Mouse (Mus musculus): Measurements from ENCODE around the gene Stx7.

Stx7 gene

GRCm38 (mm10) chr10:24168854-24169253 is 19.8 kb downstream of the Stx7 start:
- DNase-seq, result peak; percentile 26

GRCm38 (mm10) chr10:24171906-24172459 is 22.9 kb downstream of the Stx7 start:
- no peak for DNase-seq

DNA sequence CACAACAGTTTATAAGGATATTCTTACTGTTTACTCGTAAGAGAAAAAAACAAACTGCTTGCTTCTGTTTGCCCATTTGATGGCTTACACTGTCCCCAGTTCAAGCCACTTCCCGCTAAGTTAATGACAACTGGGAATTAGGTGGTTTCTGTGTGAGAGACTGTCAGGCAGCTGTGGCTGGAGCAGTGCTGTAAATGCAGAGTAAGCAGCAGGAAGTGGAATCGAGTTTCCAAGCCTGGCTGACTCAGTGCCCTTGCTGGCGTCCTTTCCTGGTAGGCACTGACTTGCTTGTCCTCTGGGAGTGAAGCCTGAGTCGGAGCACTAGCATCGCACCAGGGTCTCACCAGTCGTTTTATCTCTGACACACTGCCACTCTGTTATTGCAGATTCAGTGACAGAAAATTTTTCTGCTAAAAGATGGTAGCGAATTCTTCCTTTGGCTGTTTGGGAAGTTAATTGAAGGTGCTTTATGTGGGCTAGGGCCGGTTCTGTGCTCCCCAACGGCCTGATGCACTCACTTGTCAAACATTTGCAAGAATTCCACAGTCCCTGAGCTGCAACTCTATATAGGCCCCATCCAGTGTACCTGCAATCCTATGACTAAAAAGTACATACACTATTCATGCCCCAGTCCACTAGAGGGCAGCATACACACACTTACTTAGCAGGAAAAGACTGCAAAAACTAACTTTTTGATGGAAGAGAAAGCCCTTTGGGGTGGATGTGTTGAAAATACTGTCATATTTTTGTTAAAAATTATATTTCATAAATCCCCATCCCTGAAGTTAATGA is 24.3 kb downstream of the Stx7 start:
- peak; percentile 60 for DNase-seq

GRCm38 (mm10) chr10:24190392-24190791 is 41.3 kb downstream of the Stx7 start:
- DNase-seq, result no peak

DNA sequence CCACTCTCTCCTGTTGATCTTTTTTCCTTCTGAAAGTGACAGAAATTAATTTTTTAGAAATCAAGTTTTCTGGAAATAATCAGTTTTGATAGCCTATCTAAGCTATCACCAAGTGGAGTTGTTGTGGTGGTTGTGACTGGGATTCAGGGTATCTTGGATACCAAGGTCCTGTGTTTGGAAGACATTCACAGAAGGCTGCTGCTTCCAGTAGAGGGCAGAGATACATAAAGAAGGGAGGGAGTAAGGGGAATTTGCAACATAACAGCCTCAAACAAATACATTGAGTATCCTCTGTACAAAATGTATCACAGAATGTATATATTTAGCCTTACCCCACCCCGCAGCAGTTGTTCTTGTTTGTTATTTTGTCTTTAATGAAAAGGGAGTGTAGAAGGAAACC is 42.9 kb downstream of the Stx7 start:
- no peak for DNase-seq

DNA sequence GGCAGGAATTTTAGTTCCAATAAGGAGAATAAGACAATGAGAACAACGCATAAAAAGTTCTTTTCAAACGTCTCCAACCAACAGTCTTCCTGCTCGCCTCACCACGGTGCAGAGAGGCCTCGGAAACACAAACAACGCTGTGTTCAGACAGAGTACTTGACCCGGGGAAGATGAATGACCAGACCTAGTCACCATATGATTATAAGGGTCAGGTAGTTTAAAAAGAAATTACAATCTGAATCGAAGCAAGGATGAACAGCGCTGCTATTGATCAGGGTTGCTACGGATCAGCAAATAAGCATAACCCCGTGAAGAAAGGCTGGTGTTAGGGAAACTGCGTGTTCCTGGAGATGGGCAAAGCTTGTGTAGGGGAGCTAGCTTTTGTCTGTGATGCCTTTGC is 50.2 kb downstream of the Stx7 start:
- no peak for DNase-seq

- DNase-seq, result no peak
Observed at GRCm38 (mm10) chr10:24200099-24200498, 51.0 kb downstream of the Stx7 start.

DNA sequence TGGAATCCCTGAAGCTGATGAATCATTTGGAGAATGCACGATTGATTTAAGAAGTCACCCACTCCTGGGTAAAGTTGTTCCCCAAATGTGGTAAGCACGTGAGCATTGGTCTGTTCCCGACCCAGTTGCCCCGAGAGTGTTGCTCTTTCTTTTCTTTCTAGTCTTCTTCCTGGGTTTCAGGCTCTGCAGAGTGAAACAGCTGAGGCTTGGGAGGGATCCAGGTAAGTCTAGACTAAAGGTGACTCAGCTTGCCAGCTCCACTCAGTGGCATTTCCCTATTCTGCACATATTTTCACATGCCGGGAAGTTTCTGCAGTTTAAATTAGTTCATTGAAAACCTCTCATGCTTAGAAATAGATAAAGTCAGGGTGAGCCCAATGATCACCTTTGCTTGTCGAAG is 61.0 kb downstream of the Stx7 start:
- no peak for DNase-seq

DNA sequence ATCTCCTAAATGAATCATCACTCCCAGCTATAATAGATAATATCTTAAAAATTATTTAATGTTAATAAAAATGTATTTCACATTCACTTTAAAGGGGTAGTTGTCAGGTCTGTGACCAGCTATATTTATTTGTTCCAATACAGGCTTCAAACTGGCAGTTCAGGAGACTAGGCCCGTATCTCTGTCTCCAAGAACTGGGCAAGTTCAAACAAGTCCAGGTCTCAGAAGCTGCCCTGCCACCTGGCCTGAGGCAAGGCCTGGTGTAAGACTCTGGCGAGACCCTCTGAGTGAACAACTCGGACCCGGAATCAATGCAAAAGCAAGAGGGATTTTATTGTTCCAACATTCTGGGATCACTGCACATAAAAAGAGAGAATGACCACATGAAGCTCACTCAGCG is 64.2 kb downstream of the Stx7 start:
- DNase-seq, result no peak

DNA sequence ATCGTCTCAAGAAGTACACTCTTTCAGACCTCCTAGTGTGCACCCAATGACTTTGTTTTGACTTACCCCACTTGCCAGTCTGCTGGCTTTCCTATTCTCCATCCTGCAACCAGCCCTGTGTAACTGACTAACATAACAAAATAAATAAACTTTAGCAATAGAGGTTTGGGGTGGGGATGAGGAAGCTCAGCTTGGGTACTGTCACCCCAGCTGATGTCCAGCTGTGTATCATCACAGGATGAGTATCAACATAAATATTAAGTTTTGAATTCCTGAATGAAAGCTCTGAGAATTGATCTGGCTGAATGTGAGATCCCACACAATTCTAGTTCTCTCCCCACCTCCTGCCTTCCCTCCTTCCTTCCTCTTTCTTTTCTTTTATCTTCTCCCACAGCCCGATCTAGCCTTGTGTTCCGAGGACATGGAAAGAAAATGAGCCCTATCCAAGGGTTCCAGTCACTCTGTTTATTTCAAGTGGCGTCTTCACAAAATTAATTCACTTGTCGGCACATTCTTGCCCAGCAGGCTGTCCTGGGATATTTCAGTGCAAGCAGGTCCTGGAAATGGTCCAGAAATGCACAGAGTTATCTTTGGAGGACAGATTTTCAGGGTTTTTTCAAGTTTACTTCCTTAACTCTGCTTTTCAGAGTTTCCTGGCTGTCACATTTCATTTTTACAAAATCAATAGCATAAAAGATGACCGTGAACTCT is 68.6 kb downstream of the Stx7 start:
- DNase-seq, result no peak

GRCm38 (mm10) chr10:24220931-24221330 is 71.8 kb downstream of the Stx7 start:
- DNase-seq, result no peak

- DNase-seq, result no peak
Observed at GRCm38 (mm10) chr10:24222911-24223310, 73.8 kb downstream of the Stx7 start.

DNA sequence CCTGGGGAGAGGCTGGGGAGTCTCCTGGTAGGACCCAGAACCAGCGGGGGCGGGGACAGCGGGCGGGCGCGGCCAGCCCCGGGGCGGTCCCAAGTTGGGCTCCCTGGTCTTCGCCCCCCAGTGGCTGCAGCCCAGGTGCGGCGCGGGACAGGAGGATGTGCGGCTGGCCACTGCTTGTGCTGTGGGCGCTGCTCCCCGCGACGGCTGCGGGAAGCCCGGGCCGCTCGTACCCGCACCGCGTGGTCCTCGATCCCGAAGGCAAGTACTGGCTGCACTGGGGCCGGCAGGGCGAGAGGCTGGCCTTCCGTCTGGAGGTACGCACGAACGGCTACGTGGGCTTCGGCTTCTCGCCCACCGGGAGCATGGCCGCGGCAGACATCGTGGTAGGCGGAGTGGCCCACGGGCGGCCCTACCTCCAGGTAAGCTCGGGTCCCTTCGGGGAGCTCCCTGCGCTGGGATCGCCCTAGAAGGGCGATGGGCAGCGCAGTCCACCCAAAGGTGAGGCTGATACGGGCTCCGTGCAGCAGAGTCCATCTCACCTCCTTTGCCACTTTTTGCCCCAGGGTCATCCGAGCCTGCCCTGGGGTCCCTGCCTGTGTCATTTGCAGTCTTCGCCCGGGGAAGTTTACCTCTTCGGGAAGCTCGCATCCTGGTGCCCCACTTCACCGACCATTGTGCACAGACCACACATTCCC is 74.5 kb downstream of the Stx7 start, which contains the start of gene Moxd1:
TSS of gene Moxd1 (plus strand) at position 69 of the 695 bp plus-strand sequence.
- DNase-seq, result peak; percentile 19

DNA sequence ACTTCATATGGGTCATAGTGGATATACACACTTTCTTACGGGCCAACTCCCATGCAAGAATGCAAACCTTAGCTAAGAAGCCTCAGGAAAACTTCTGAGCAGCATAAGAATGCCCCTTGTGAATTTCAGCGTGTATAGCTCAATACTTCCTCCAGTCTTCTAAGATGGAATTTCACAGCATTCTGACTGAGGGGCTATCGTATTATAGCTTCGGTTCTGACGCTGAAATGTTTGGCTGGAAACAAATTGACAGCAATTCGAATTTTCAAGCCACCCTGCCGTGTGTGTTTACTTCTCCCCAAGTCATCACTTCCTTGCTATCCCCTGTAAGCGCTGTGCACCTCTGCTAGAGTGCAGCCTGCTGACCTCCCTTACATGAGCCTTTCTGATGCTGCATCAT is 75.5 kb downstream of the Stx7 start:
- no peak for DNase-seq

GRCm38 (mm10) chr10:24228318-24229183 is 79.4 kb downstream of the Stx7 start:
- DNase-seq, result no peak

- DNase-seq, result no peak
Observed at GRCm38 (mm10) chr10:24232281-24232680, 83.2 kb downstream of the Stx7 start.

DNA sequence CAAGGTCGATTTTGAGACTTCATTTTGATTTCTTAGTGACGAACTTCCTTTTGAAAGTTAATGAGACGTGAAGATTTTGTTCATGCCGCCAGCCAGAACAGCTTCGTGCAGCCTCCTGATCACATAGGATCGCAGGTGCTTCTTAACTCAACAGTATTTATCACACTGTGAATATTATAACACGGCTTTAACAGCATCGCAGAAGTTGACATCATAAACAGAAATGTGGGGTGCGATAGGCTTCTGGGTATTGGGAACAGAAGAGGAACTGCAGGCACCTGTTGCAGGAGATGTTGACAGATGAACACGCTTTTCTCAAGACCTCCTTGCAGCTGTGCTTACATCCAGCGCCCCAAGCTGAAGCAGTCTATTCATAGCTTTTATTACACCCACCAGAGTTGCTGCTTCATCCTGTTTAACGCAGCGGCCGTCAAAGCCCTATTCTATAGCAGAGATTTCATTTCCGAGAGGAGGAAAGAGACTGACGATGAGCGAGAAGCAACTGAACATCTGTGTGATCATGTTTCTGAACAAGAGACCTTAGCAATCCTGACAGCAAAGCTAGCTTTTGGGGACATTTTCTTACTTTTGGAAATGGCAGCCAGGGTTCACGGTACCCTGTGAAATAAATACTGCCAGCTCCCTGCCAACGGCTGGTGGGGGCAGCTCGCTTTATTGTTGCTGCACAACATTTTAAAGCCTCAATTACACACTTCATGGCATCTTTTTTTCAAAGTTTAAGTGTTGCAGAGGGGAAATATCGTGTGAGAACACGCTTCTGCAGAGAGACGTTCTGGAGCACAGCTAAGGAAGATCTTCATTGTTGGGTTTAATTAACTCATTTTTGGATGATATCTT is 86.6 kb downstream of the Stx7 start:
- no peak for DNase-seq

All from lung, postnatal 14 days (tissue).